Mouse (Mus musculus) kidney, postnatal 0 days (tissue): ENCODE results near the gene Tap2. TPM values are rescaled to one million over a fixed set of nuclear protein-coding genes. Genes with fewer than 3 reads are reported as not detected.

Experiments
- ATAC-seq: fragments of 200-750 bp; cut with Nextera tagmentation; replicated peaks from 2 replicates; pipeline ENCODE4 v1.8.0; 2017; ENCODE audit warnings: low read depth, moderate number of reproducible peaks, moderate TSS enrichment, moderate library complexity; ENCODE audit not compliant: low FRiP score
- DNase-seq: peaks from one replicate; pipeline ENCODE4 v3.0.0-alpha.2; 2016; ENCODE audit warnings: low spot score
- H3K27ac ChIP-seq: fragments of 300-500 bp; sonication (generic); 2 replicates; pipeline ENCODE4 v1.5.1; 2014; ENCODE audit warnings: mild to moderate bottlenecking
- H3K27me3 ChIP-seq: fragments of 300-500 bp; sonication (generic); 2 replicates; pipeline ENCODE4 v1.6.1; 2014; ENCODE audit warnings: low read length, mixed read lengths; ENCODE audit not compliant: insufficient read depth
- H3K36me3 ChIP-seq: fragments of 300-500 bp; sonication (generic); 2 replicates; pipeline ENCODE4 v1.6.1; 2014; ENCODE audit warnings: low read length, mixed read lengths; ENCODE audit not compliant: insufficient read depth
- H3K4me1 ChIP-seq: fragments of 300-500 bp; sonication (generic); replicated peaks from 2 replicates; pipeline ENCODE4 v1.6.1; 2014; ENCODE audit warnings: antibody characterized with exemption, low read length, mixed read lengths; ENCODE audit not compliant: insufficient read depth
- H3K4me2 ChIP-seq: fragments of 300-500 bp; sonication (generic); 2 replicates; pipeline ENCODE4 v1.6.1; 2014; ENCODE audit warnings: mild to moderate bottlenecking, low read length, moderate library complexity, mixed read lengths
- H3K4me3 ChIP-seq: fragments of 300-500 bp; sonication (generic); replicated peaks from 2 replicates; pipeline ENCODE4 v1.5.1; 2014; ENCODE audit warnings: low read depth, low read length
- H3K9ac ChIP-seq: fragments of 300-500 bp; sonication (generic); 2 replicates; pipeline ENCODE4 v1.6.1; 2014; ENCODE audit warnings: low read depth, low read length
- H3K9me3 ChIP-seq: fragments of 300-500 bp; sonication (generic); replicated peaks from 2 replicates; pipeline ENCODE4 v1.6.1; 2016; ENCODE audit warnings: low read length, inconsistent platforms, mixed read lengths
- CTCF ChIP-seq: IDR thresholded peaks from 2 replicates; pipeline ENCODE4 v1.5.1; 2016; ENCODE audit warnings: antibody characterized with exemption, low read depth, mild to moderate bottlenecking, moderate library complexity
- WGBS: fragments of 180-500 bp; shearing (Covaris S2); extraction: QIAGEN DNeasy Blood & Tissue Kit; methylation state at CpG from one replicate; pipeline ENCODE4 v1.1.7; 2014; 5-methylcytosine and 5-hydroxymethylcytosine counted together
- polyA plus RNA-seq: library from polyadenylated mRNA; unstranded; fragments of >200 nt; fragmentation: Nextera tagmentation; extraction: Ambion mirVana; gene quantifications from 2 replicates; pipeline ENCODE4 v1.2.1, GENCODE M21; 2015

Tap2 gene
- polyA plus RNA-seq, 1 experiment from 2014 or later = 8.8 TPM

- H3K27ac ChIP-seq = no peak overlapping the region
- no peak for ATAC-seq
- H3K36me3 ChIP-seq = no peaks in the 10 kb centered on the region
- WGBS = 73% methylated on average over 15 of the region's 15 CpGs
- H3K4me1 ChIP-seq = no peaks in the 10 kb centered on the region; the same call in 1 of the 2 replicates
- DNase-seq = no peak
- no peak overlapping the region for H3K4me3 ChIP-seq
- H3K27me3 ChIP-seq = 0 out of 2 replicates have a peak, but pooled peaks cover 7% of the 10 kb centered on the region
- no peaks in the 10 kb centered on the region for H3K9me3 ChIP-seq
- no peak for TF ChIP-seq CTCF
- no peak overlapping the region for H3K4me2 ChIP-seq
- no peak overlapping the region for H3K9ac ChIP-seq
Observed at GRCm38 (mm10) chr17:34183564-34184219, 19.6 kb upstream of the Tap2 start.

GRCm38 (mm10) chr17:34185526-34185925 is 17.8 kb upstream of the Tap2 start:
- WGBS = 90% methylated on average over 9 of the region's 9 CpGs
- DNase-seq (no peak), ATAC-seq (no peak)
- no peak overlapping the region for H3K4me3 ChIP-seq
- H3K9ac ChIP-seq = no peak overlapping the region
- H3K4me1 ChIP-seq = no peaks in the 10 kb centered on the region; the same call in 1 of the 2 replicates
- peaks cover 7% of the 10 kb centered on the region; the same call in 1 of the 2 replicates for H3K27me3 ChIP-seq
- no peak overlapping the region for H3K4me2 ChIP-seq
- TF ChIP-seq CTCF = no peak
- no peaks in the 10 kb centered on the region for H3K36me3 ChIP-seq
- no peak overlapping the region for H3K27ac ChIP-seq
- no peaks in the 10 kb centered on the region for H3K9me3 ChIP-seq

GRCm38 (mm10) chr17:34186885-34187260 is 16.5 kb upstream of the Tap2 start:
- WGBS = 5% methylated on average over 14 of the region's 14 CpGs
- peak overlapping the region; percentile 68 for H3K4me2 ChIP-seq
- TF ChIP-seq CTCF = no peak
- 0 out of 2 replicates have a peak, but pooled peaks cover 3% of the 10 kb centered on the region for H3K36me3 ChIP-seq
- peak overlapping the region; percentile 69 for H3K4me3 ChIP-seq
- no peaks in the 10 kb centered on the region for H3K9me3 ChIP-seq
- H3K27ac ChIP-seq = no peak overlapping the region
- no peaks in the 10 kb centered on the region; the same call in 1 of the 2 replicates for H3K4me1 ChIP-seq
- peak overlapping the region; percentile 23; the same call in 1 of the 2 replicates for H3K9ac ChIP-seq
- H3K27me3 ChIP-seq = peaks cover 11% of the 10 kb centered on the region
- no peak; the same call in 1 of the 2 replicates for ATAC-seq
- DNase-seq = no peak

- peak within 1 kb of the TSS; percentile 69 for H3K9ac ChIP-seq
- peak within 1 kb of the TSS; percentile 69 for H3K4me3 ChIP-seq
- peaks cover 12% of the 10 kb centered on the region for H3K27me3 ChIP-seq
- TF ChIP-seq CTCF = no peak
- ATAC-seq (peak; percentile 96), DNase-seq (peak; percentile 98)
- no peaks in the 10 kb centered on the region for H3K9me3 ChIP-seq
- H3K4me1 ChIP-seq = no peaks in the 10 kb centered on the region; the same call in 1 of the 2 replicates
- H3K4me2 ChIP-seq = peak within 1 kb of the TSS; percentile 68
- under 1% methylated on average over 46 of the region's 46 CpGs for WGBS
- peak within 1 kb of the TSS; percentile 75 for H3K27ac ChIP-seq
- H3K36me3 ChIP-seq = 0 out of 2 replicates have a peak, but pooled peaks cover 3% of the 10 kb centered on the region
Observed at GRCm38 (mm10) chr17:34187261-34187916, 15.9 kb upstream of the Tap2 start, which contains the start of the genes Tap1 and Psmb9. Gene Tap1 (plus strand): TSS chr17:34187553. Gene Psmb9 (minus strand): TSS chr17:34187764.

GRCm38 (mm10) chr17:34188010-34188409 is 15.3 kb upstream of the Tap2 start:
- H3K9me3 ChIP-seq = no peaks in the 10 kb centered on the region
- H3K4me2 ChIP-seq = peak overlapping the region; percentile 68
- 3% methylated on average over 20 of the region's 20 CpGs for WGBS
- 0 out of 2 replicates have a peak, but pooled peaks cover 3% of the 10 kb centered on the region for H3K36me3 ChIP-seq
- H3K27ac ChIP-seq = peak overlapping the region; percentile 75
- ATAC-seq (no peak), DNase-seq (peak; percentile 22)
- peaks cover 14% of the 10 kb centered on the region for H3K27me3 ChIP-seq
- TF ChIP-seq CTCF = no peak
- peak overlapping the region; percentile 69 for H3K9ac ChIP-seq
- peak overlapping the region; percentile 69 for H3K4me3 ChIP-seq
- H3K4me1 ChIP-seq = no peaks in the 10 kb centered on the region; the same call in 1 of the 2 replicates

- no peak for TF ChIP-seq CTCF
- no peaks in the 10 kb centered on the region; the same call in 1 of the 2 replicates for H3K4me1 ChIP-seq
- DNase-seq (no peak), ATAC-seq (no peak)
- H3K27me3 ChIP-seq = peaks cover 21% of the 10 kb centered on the region
- no peak overlapping the region for H3K4me2 ChIP-seq
- no peak overlapping the region for H3K4me3 ChIP-seq
- H3K9me3 ChIP-seq = no peaks in the 10 kb centered on the region
- 0 out of 2 replicates have a peak, but pooled peaks cover 3% of the 10 kb centered on the region for H3K36me3 ChIP-seq
- no peak overlapping the region for H3K27ac ChIP-seq
- WGBS = 79% methylated on average over 6 of the region's 6 CpGs
- H3K9ac ChIP-seq = no peak overlapping the region
Observed at GRCm38 (mm10) chr17:34188986-34189385, 14.3 kb upstream of the Tap2 start.
